Mouse (Mus musculus) heart, embryonic 15.5 days (tissue): ENCODE data around the gene Nme3. TPM values are rescaled to one million over a fixed set of nuclear protein-coding genes. Genes with fewer than 3 reads are reported as not detected.

ENCODE experiments used
- ATAC-seq: fragments of 200-750 bp; cut with Nextera tagmentation; replicated peaks from 2 replicates; pipeline ENCODE4 v1.8.0; 2017; ENCODE audit warnings: low read depth, moderate TSS enrichment; ENCODE audit not compliant: insufficient number of reproducible peaks, insufficient read depth, low FRiP score
- H3K27ac ChIP-seq: fragments of 300-500 bp; sonication (generic); 2 replicates; pipeline ENCODE4 v1.5.1; 2015; ENCODE audit warnings: mild to moderate bottlenecking, inconsistent platforms
- H3K27me3 ChIP-seq: fragments of 300-500 bp; sonication (generic); 2 replicates; pipeline ENCODE4 v1.6.1; 2015; ENCODE audit warnings: inconsistent platforms
- H3K36me3 ChIP-seq: fragments of 300-500 bp; sonication (generic); 2 replicates; pipeline ENCODE4 v1.6.1; 2015; ENCODE audit warnings: mild to moderate bottlenecking, inconsistent platforms
- H3K4me1 ChIP-seq: fragments of 300-500 bp; sonication (generic); replicated peaks from 2 replicates; pipeline ENCODE4 v1.6.1; 2015; ENCODE audit warnings: inconsistent platforms
- H3K4me2 ChIP-seq: fragments of 300-500 bp; sonication (generic); 2 replicates; pipeline ENCODE4 v1.6.1; 2015; ENCODE audit warnings: inconsistent platforms, mild to moderate bottlenecking, moderate library complexity
- H3K4me3 ChIP-seq: fragments of 300-500 bp; sonication (generic); 2 replicates; pipeline ENCODE4 v1.5.1; 2015; ENCODE audit warnings: mild to moderate bottlenecking, inconsistent platforms
- H3K9ac ChIP-seq: fragments of 300-500 bp; sonication (generic); 2 replicates; pipeline ENCODE4 v1.6.1; 2015; ENCODE audit warnings: mild to moderate bottlenecking, inconsistent platforms
- H3K9me3 ChIP-seq: fragments of 300-500 bp; sonication (generic); replicated peaks from 2 replicates; pipeline ENCODE4 v1.6.1; 2016; ENCODE audit warnings: inconsistent platforms
- WGBS: fragments of 180-500 bp; shearing (Covaris S2); methylation state at CpG from one replicate; pipeline ENCODE4 v1.1.7; 2015; ENCODE audit warnings: mixed read lengths; 5-methylcytosine and 5-hydroxymethylcytosine counted together
- polyA plus RNA-seq: library from polyadenylated mRNA; unstranded; fragments of >200 nt; fragmentation: Nextera tagmentation; extraction: Ambion mirVana; gene quantifications from 2 replicates; pipeline ENCODE4 v1.2.1, GENCODE M21; 2015

Gene Nme3
- polyA plus RNA-seq: 32.2 and 36.5 TPM in 2 replicates

GRCm38 (mm10) chr17:24896241-24896992 is at the start of gene Nme3:
Gene Nme3, plus strand, starts transcription at chr17:24896500.
- peak; percentile 44 for ATAC-seq
- WGBS: 2% methylated on average over 49 of the region's 50 CpGs
- Histone ChIP-seq H3K9me3 (no peaks in the 10 kb centered on the region), H3K4me2 (peak within 1 kb of the TSS; percentile 94), H3K9ac (peak within 1 kb of the TSS; percentile 91), H3K4me3 (peak within 1 kb of the TSS; percentile 81), H3K4me1 (peaks cover 47% of the 10 kb centered on the region), H3K27ac (peak within 1 kb of the TSS; percentile 91), H3K36me3 (peaks cover 60% of the 10 kb centered on the region), H3K27me3 (no peaks in the 10 kb centered on the region)

- no peak overlapping the region for H3K4me2 ChIP-seq
These were observed 48.9 kb upstream of the Nme3 start for GRCm38 (mm10) chr17:24847386-24847785.

GRCm38 (mm10) chr17:24848600-24849031 is 47.7 kb upstream of the Nme3 start:
- peaks cover 19% of the 10 kb centered on the region for H3K4me1 ChIP-seq
- H3K27ac ChIP-seq: peak overlapping the region; percentile 98
- no peak for ATAC-seq
- peaks cover 9% of the 10 kb centered on the region for H3K36me3 ChIP-seq
- H3K4me2 ChIP-seq: peak overlapping the region; percentile 86
- no peaks in the 10 kb centered on the region for H3K9me3 ChIP-seq
- peak overlapping the region; percentile 60 for H3K4me3 ChIP-seq
- peak overlapping the region; percentile 43; the same call in 1 of the 2 replicates for H3K9ac ChIP-seq
- no peaks in the 10 kb centered on the region for H3K27me3 ChIP-seq

More at GRCm38 (mm10) chr17:24847386-24847785, 48.9 kb upstream of the Nme3 start:
- Histone ChIP-seq H3K9me3 (no peaks in the 10 kb centered on the region), H3K4me3 (no peak overlapping the region), H3K36me3 (no peaks in the 10 kb centered on the region), H3K9ac (no peak overlapping the region), H3K27ac (no peak overlapping the region), H3K27me3 (no peaks in the 10 kb centered on the region), H3K4me1 (peaks cover 19% of the 10 kb centered on the region)
- 94% methylated on average over 1 of the region's 1 CpGs for WGBS
- no peak for ATAC-seq

GRCm38 (mm10) chr17:24849733-24850064 is 46.6 kb upstream of the Nme3 start:
- Histone ChIP-seq H3K9me3 (no peaks in the 10 kb centered on the region), H3K27me3 (no peaks in the 10 kb centered on the region), H3K4me3 (peak overlapping the region; percentile 60), H3K36me3 (peaks cover 18% of the 10 kb centered on the region), H3K27ac (peak overlapping the region; percentile 98), H3K4me1 (peaks cover 18% of the 10 kb centered on the region), H3K9ac (peak overlapping the region; percentile 91), H3K4me2 (peak overlapping the region; percentile 86)
- under 1% methylated on average over 21 of the region's 21 CpGs for WGBS
- peak; percentile 56 for ATAC-seq

- H3K9me3 ChIP-seq: no peaks in the 10 kb centered on the region
- ATAC-seq: peak; percentile 98
- H3K9ac ChIP-seq: peak within 1 kb of the TSS; percentile 91
- peak within 1 kb of the TSS; percentile 98 for H3K27ac ChIP-seq
- peak within 1 kb of the TSS; percentile 60 for H3K4me3 ChIP-seq
- WGBS: under 1% methylated on average over 58 of the region's 58 CpGs
- H3K4me1 ChIP-seq: peaks cover 16% of the 10 kb centered on the region
- H3K27me3 ChIP-seq: no peaks in the 10 kb centered on the region
- peak within 1 kb of the TSS; percentile 86 for H3K4me2 ChIP-seq
- peaks cover 18% of the 10 kb centered on the region for H3K36me3 ChIP-seq
These were observed 46.1 kb upstream of the Nme3 start, which contains the start of gene Fahd1 for GRCm38 (mm10) chr17:24850065-24850772. Gene Fahd1, minus strand, starts transcription at chr17:24850364.

GRCm38 (mm10) chr17:24850773-24851127 is 45.5 kb upstream of the Nme3 start:
- H3K9me3 ChIP-seq: no peaks in the 10 kb centered on the region
- peak overlapping the region; percentile 60 for H3K4me3 ChIP-seq
- 2% methylated on average over 20 of the region's 20 CpGs for WGBS
- peaks cover 18% of the 10 kb centered on the region for H3K36me3 ChIP-seq
- peaks cover 16% of the 10 kb centered on the region for H3K4me1 ChIP-seq
- H3K9ac ChIP-seq: peak overlapping the region; percentile 62
- H3K27ac ChIP-seq: peak overlapping the region; percentile 98
- peak overlapping the region; percentile 86 for H3K4me2 ChIP-seq
- H3K27me3 ChIP-seq: no peaks in the 10 kb centered on the region
- no peak for ATAC-seq

- Histone ChIP-seq H3K4me2 (peak overlapping the region; percentile 86), H3K27ac (no peak overlapping the region), H3K27me3 (no peaks in the 10 kb centered on the region), H3K4me1 (peaks cover 16% of the 10 kb centered on the region), H3K9ac (peak overlapping the region; percentile 62; the same call in 1 of the 2 replicates), H3K9me3 (no peaks in the 10 kb centered on the region), H3K4me3 (peak overlapping the region; percentile 60), H3K36me3 (peaks cover 18% of the 10 kb centered on the region)
- no peak for ATAC-seq
- 77% methylated on average over 10 of the region's 10 CpGs for WGBS
These were observed 44.7 kb upstream of the Nme3 start for GRCm38 (mm10) chr17:24851381-24852125.

- Histone ChIP-seq H3K36me3 (peaks cover 20% of the 10 kb centered on the region), H3K4me3 (no peak overlapping the region), H3K27ac (no peak overlapping the region), H3K9ac (no peak overlapping the region), H3K9me3 (no peaks in the 10 kb centered on the region), H3K4me2 (no peak overlapping the region), H3K27me3 (no peaks in the 10 kb centered on the region), H3K4me1 (peaks cover 6% of the 10 kb centered on the region; the same call in 1 of the 2 replicates)
- ATAC-seq: no peak
- 75% methylated on average over 3 of the region's 3 CpGs for WGBS
These were observed 40.3 kb upstream of the Nme3 start for GRCm38 (mm10) chr17:24855838-24856464.

- Histone ChIP-seq H3K9me3 (no peaks in the 10 kb centered on the region), H3K4me2 (no peak overlapping the region), H3K4me3 (no peak overlapping the region), H3K36me3 (peaks cover 26% of the 10 kb centered on the region), H3K4me1 (no peaks in the 10 kb centered on the region), H3K9ac (no peak overlapping the region), H3K27me3 (no peaks in the 10 kb centered on the region), H3K27ac (no peak overlapping the region)
- ATAC-seq: no peak
- WGBS: 92% methylated on average over 13 of the region's 13 CpGs
These were observed 39.7 kb upstream of the Nme3 start for GRCm38 (mm10) chr17:24856589-24856988.

- WGBS: 84% methylated on average over 8 of the region's 8 CpGs
- no peaks in the 10 kb centered on the region for H3K27me3 ChIP-seq
- no peak for ATAC-seq
- H3K9ac ChIP-seq: no peak overlapping the region
- H3K9me3 ChIP-seq: no peaks in the 10 kb centered on the region
- no peak overlapping the region for H3K4me3 ChIP-seq
- H3K4me2 ChIP-seq: no peak overlapping the region
- H3K4me1 ChIP-seq: no peaks in the 10 kb centered on the region
- H3K27ac ChIP-seq: no peak overlapping the region
- peaks cover 33% of the 10 kb centered on the region for H3K36me3 ChIP-seq
These were observed 38.3 kb upstream of the Nme3 start for GRCm38 (mm10) chr17:24857831-24858470.
